Mouse (Mus musculus) stomach, postnatal 0 days (tissue): ENCODE results near the gene Slit1.

ENCODE experiments used
- CTCF ChIP-seq: IDR thresholded peaks from 2 replicates; pipeline ENCODE4 v1.5.1; 2016; ENCODE audit warnings: antibody characterized with exemption, low read depth, mild to moderate bottlenecking, moderate library complexity
- EP300 ChIP-seq: optimal IDR thresholded peaks from 2 replicates; pipeline ENCODE3; 2016; ENCODE audit warnings: antibody characterized with exemption

- TF ChIP-seq CTCF = no peak
- TF ChIP-seq EP300 = no peak
Observed at GRCm38 (mm10) chr19:41707850-41708249, 35.6 kb downstream of the Slit1 start.
